Mouse (Mus musculus): Measurements from ENCODE around the gene Samd1. TPM values are rescaled to one million over a fixed set of nuclear protein-coding genes. Genes with fewer than 3 reads are reported as not detected.

Samd1 gene
- polyA plus RNA-seq, 1 experiment from 2014 or later = 5.6 TPM

GRCm38 (mm10) chr8:84039050-84039449 lies 41.6 kb downstream of the Samd1 start:
- H3K27ac ChIP-seq = no peak overlapping the region
- peaks cover 20% of the 10 kb centered on the region for H3K4me1 ChIP-seq (replicated peaks)
- H3K4me2 ChIP-seq = no peak overlapping the region
- 8% methylated on average over 5 of the region's 5 CpGs for WGBS
- ATAC-seq (replicated peaks; ENCODE audit: insufficient number of reproducible peaks, insufficient read depth, low FRiP score, low read depth) = no peak
- H3K4me3 ChIP-seq = no peak overlapping the region
- no peaks in the 10 kb centered on the region for H3K36me3 ChIP-seq
- no peak overlapping the region for H3K9ac ChIP-seq
- H3K9me3 ChIP-seq (replicated peaks) = no peaks in the 10 kb centered on the region
- peaks cover 16% of the 10 kb centered on the region for H3K27me3 ChIP-seq

DNA sequence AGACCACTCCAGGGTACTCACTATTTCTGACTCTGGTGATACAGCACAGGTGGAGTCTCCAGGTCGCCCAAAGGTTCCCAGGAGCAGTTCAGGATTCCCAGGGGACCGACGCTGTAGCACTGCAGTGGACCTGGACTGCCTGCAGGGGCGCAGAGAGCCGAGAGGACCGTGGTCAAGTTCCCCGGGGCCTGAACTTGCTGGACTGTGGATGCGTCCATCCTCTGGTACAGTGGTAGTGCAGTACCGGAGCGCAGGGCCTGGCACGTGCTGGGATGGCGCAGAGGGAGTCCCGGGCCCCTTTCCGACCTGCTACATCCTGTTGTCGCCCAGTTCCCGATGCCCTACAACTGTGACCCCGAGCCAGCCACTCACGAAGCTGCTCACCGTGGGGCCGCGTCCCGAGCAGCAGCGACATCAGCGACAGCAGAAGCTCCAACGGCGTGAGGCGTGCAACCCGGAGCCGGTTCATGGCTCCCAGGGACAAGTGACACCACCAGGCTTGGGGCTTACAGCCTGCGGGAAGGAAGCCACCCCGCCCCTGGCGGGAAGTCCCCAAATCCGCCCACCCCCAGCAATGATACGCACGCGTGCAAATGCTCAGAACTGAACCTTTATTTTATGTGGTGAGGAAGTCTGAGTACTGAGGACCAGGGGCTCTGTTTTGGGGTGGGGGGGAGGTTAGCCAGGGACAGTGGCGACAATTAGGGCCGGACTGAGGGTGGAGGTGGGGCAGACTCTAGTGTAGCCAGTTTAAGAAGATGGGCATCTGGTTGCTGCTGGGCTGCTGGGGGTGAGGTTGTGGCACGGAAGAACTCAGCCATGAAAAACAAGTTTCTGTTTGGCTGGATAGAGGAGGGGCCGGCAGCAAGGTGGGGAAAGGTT lies 44.8 kb downstream of the Samd1 start, which contains the start of gene Il27ra:
Gene Il27ra, minus strand, starts transcription at position 524 of the 882 bp plus-strand sequence.
- Histone ChIP-seq H3K27me3 (peaks cover 35% of the 10 kb centered on the region), H3K4me3 (peak within 1 kb of the TSS; percentile 56), H3K9me3 (replicated peaks) (no peaks in the 10 kb centered on the region), H3K4me1 (replicated peaks) (peaks cover 26% of the 10 kb centered on the region), H3K4me2 (peak within 1 kb of the TSS; percentile 89), H3K27ac (0 out of 2 replicates have a peak within 1 kb of the TSS, but pooled peaks have one; percentile 37), H3K36me3 (no peaks in the 10 kb centered on the region), H3K9ac (peak within 1 kb of the TSS; percentile 58)
- ATAC-seq (replicated peaks; ENCODE audit: insufficient number of reproducible peaks, insufficient read depth, low FRiP score, low read depth) = peak; percentile 70
- 3% methylated on average over 40 of the region's 40 CpGs for WGBS

- Histone ChIP-seq H3K36me3 (no peaks in the 10 kb centered on the region), H3K9me3 (replicated peaks) (no peaks in the 10 kb centered on the region), H3K27ac (no peak overlapping the region), H3K9ac (peak overlapping the region; percentile 58), H3K4me2 (peak overlapping the region; percentile 89), H3K4me1 (replicated peaks) (peaks cover 24% of the 10 kb centered on the region), H3K27me3 (peaks cover 35% of the 10 kb centered on the region), H3K4me3 (peak overlapping the region; percentile 56)
- WGBS = 41% methylated on average over 12 of the region's 12 CpGs
- no peak for ATAC-seq (replicated peaks; ENCODE audit: insufficient number of reproducible peaks, insufficient read depth, low FRiP score, low read depth)
Observed at GRCm38 (mm10) chr8:84042948-84043342, 45.5 kb downstream of the Samd1 start.

DNA sequence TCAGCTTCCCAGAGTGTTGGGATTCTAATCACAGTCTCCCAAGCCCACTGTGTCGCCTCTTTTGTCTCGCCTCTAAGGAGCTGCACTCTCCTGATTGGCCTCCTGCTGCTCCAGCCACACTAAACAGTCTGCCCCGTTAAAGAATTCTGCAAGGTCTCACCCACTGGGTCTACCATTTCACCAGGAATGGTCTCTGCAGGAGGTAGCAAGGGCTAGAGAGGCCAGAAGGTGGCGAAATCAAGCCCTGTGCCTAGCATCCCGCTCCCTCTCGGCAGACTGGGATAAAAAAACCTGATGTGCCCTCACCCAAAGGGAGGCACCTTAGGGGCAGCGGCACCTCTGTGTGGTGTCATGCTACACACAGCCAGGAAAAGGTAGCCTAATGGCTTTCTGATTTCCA lies 46.6 kb downstream of the Samd1 start:
- Histone ChIP-seq H3K9me3 (replicated peaks) (no peaks in the 10 kb centered on the region), H3K4me3 (no peak overlapping the region), H3K27ac (no peak overlapping the region), H3K4me1 (replicated peaks) (peaks cover 21% of the 10 kb centered on the region), H3K9ac (no peak overlapping the region), H3K4me2 (no peak overlapping the region; the same call in 1 of the 2 replicates), H3K27me3 (peaks cover 35% of the 10 kb centered on the region), H3K36me3 (no peaks in the 10 kb centered on the region)
- no peak for ATAC-seq (replicated peaks; ENCODE audit: insufficient number of reproducible peaks, insufficient read depth, low FRiP score, low read depth)
- 8% methylated on average over 7 of the region's 7 CpGs for WGBS

- 6% methylated on average over 9 of the region's 9 CpGs for WGBS
Observed at GRCm38 (mm10) chr8:84044900-84045299, 47.4 kb downstream of the Samd1 start, which contains the start of gene Rln3. TSS of gene Rln3 (minus strand) at chr8:84045000.

DNA sequence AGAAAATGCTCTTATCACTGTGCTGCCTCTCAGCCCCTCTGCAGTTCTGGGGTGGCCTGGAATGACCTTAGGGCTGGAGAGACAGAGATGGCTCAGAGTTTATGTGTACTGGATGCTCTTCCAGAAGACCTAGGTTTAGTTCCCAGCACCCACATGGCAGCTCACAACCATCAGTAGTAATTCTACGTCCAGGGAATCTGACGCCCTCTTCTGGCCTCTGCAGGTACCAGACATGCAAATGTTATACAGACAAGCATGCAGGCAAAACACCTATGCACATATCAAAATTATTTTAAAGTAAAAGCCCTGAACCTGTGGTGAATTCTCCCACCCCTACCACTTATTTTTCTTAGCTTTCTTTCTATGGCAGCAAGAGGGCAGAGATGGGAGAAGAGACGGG lies 49.0 kb downstream of the Samd1 start:
- peaks cover 17% of the 10 kb centered on the region for H3K4me1 ChIP-seq (replicated peaks)
- no peak for ATAC-seq (replicated peaks; ENCODE audit: insufficient number of reproducible peaks, insufficient read depth, low FRiP score, low read depth)
- no peaks in the 10 kb centered on the region for H3K36me3 ChIP-seq

More at GRCm38 (mm10) chr8:84044900-84045299, 47.4 kb downstream of the Samd1 start, which contains the start of gene Rln3:
- Histone ChIP-seq H3K27me3 (peaks cover 35% of the 10 kb centered on the region), H3K4me2 (peak within 1 kb of the TSS; percentile 35), H3K4me3 (peak within 1 kb of the TSS; percentile 4; the same call in 1 of the 2 replicates), H3K36me3 (no peaks in the 10 kb centered on the region), H3K4me1 (replicated peaks) (peaks cover 17% of the 10 kb centered on the region), H3K27ac (no peak within 1 kb of the TSS), H3K9ac (no peak within 1 kb of the TSS), H3K9me3 (replicated peaks) (no peaks in the 10 kb centered on the region)
- ATAC-seq (replicated peaks; ENCODE audit: insufficient number of reproducible peaks, insufficient read depth, low FRiP score, low read depth) = no peak

GRCm38 (mm10) chr8:84048171-84048570 lies 50.7 kb downstream of the Samd1 start:
- H3K36me3 ChIP-seq = no peaks in the 10 kb centered on the region
- no peak for ATAC-seq (replicated peaks; ENCODE audit: insufficient number of reproducible peaks, insufficient read depth, low FRiP score, low read depth)
- H3K9me3 ChIP-seq (replicated peaks) = no peaks in the 10 kb centered on the region
- no peak overlapping the region for H3K4me2 ChIP-seq
- no peak overlapping the region for H3K27ac ChIP-seq
- peaks cover 28% of the 10 kb centered on the region for H3K27me3 ChIP-seq
- H3K9ac ChIP-seq = no peak overlapping the region
- H3K4me3 ChIP-seq = no peak overlapping the region
- 65% methylated on average over 5 of the region's 5 CpGs for WGBS
- H3K4me1 ChIP-seq (replicated peaks) = peaks cover 14% of the 10 kb centered on the region

More for the DNA sequence above, 49.0 kb downstream of the Samd1 start:
- H3K27ac ChIP-seq = no peak overlapping the region
- no peak overlapping the region for H3K9ac ChIP-seq
- no peak overlapping the region for H3K4me3 ChIP-seq
- H3K9me3 ChIP-seq (replicated peaks) = no peaks in the 10 kb centered on the region
- WGBS = 73% methylated on average over 3 of the region's 3 CpGs
- H3K4me2 ChIP-seq = no peak overlapping the region
- peaks cover 35% of the 10 kb centered on the region for H3K27me3 ChIP-seq

MicroRNAs encoded within 50 kb of the gene (microRNA counts, 519-probe panel; counts per million panel counts)
- microRNA mmu-miR-1199 = not detected

Small RNA genes lying within 50 kb of the gene (microRNA-seq; reads per million reads assigned to microRNA genes)
- gene Mir1199 (not detected), gene Mir8111 (2.5 reads per million, percentile 7 among the genes with 10 or more reads in this experiment)

Other genes starting within 250 kb of the Samd1 start
- gene Adgrl1, start 97.6 kb upstream of the Samd1 start, polyA plus RNA-seq (2015; fragmentation: Nextera tagmentation; extraction: Ambion mirVana) = 7.1 and 10.7 TPM in 2 replicates
- gene Gm10644, start 42.5 kb upstream of the Samd1 start, polyA plus RNA-seq (2015; fragmentation: Nextera tagmentation; extraction: Ambion mirVana) = 0.76 and 0.93 TPM in 2 replicates
- gene Asf1b, start 42.2 kb upstream of the Samd1 start, polyA plus RNA-seq (2015; fragmentation: Nextera tagmentation; extraction: Ambion mirVana) = 55.8 and 63.3 TPM in 2 replicates
- 246 and 260 TPM in 2 replicates for gene Prkaca, start 24.7 kb upstream of the Samd1 start, polyA plus RNA-seq (2015; fragmentation: Nextera tagmentation; extraction: Ambion mirVana)
- gene 1700067K01Rik, start 3.8 kb downstream of the Samd1 start, polyA plus RNA-seq (2015; fragmentation: Nextera tagmentation; extraction: Ambion mirVana) = 0.74 and 0.90 TPM in 2 replicates
- gene 2210011C24Rik, start 14.5 kb downstream of the Samd1 start, polyA plus RNA-seq (2015; fragmentation: Nextera tagmentation; extraction: Ambion mirVana) = 0.31 and 0.57 TPM in 2 replicates
- gene Palm3, start 23.8 kb downstream of the Samd1 start, polyA plus RNA-seq (2015; fragmentation: Nextera tagmentation; extraction: Ambion mirVana) = 1.2 and 1.9 TPM in 2 replicates
- gene Il27ra, start 44.9 kb downstream of the Samd1 start, polyA plus RNA-seq (2015; fragmentation: Nextera tagmentation; extraction: Ambion mirVana) = 5.4 and 6.6 TPM in 2 replicates
- 0.39 TPM in 1 of 2 replicates, not detected in the other for gene Rln3, start 47.3 kb downstream of the Samd1 start, polyA plus RNA-seq (2015; fragmentation: Nextera tagmentation; extraction: Ambion mirVana)
- 0.71 and 1.3 TPM in 2 replicates for gene Gm10643, start 67.5 kb downstream of the Samd1 start, polyA plus RNA-seq (2015; fragmentation: Nextera tagmentation; extraction: Ambion mirVana)
- gene Rfx1, start 69.2 kb downstream of the Samd1 start, polyA plus RNA-seq (2015; fragmentation: Nextera tagmentation; extraction: Ambion mirVana) = 4.5 and 7.4 TPM in 2 replicates
- gene Dcaf15, start 107.1 kb downstream of the Samd1 start, polyA plus RNA-seq (2015; fragmentation: Nextera tagmentation; extraction: Ambion mirVana) = 4.6 and 6.8 TPM in 2 replicates
- 0.04 and 0.29 TPM in 2 replicates for gene Podnl1, start 128.3 kb downstream of the Samd1 start, polyA plus RNA-seq (2015; fragmentation: Nextera tagmentation; extraction: Ambion mirVana)
- gene Cc2d1a, start 150.3 kb downstream of the Samd1 start, polyA plus RNA-seq (2015; fragmentation: Nextera tagmentation; extraction: Ambion mirVana) = 11.9 and 18.7 TPM in 2 replicates
- 0.60 and 0.77 TPM in 2 replicates for gene 4930432K21Rik, start 150.4 kb downstream of the Samd1 start, polyA plus RNA-seq (2015; fragmentation: Nextera tagmentation; extraction: Ambion mirVana)
- gene Nanos3, start 187.5 kb downstream of the Samd1 start, polyA plus RNA-seq (2015; fragmentation: Nextera tagmentation; extraction: Ambion mirVana) = 1.4 and 1.6 TPM in 2 replicates
- 7.6 and 9.7 TPM in 2 replicates for gene Zswim4, start 239.4 kb downstream of the Samd1 start, polyA plus RNA-seq (2015; fragmentation: Nextera tagmentation; extraction: Ambion mirVana)